Mouse (Mus musculus): ENCODE results near the gene Nmrk2.

GRCm38 (mm10) chr10:81196470-81197065 lies 5.3 kb downstream of the Nmrk2 start:
- TF ChIP-seq GATA1 (IDR thresholded peaks at IDR 0.05; ENCODE audit: borderline replicate concordance, low read length) = no peak
- no peak for TF ChIP-seq FLI1 (IDR thresholded peaks at IDR 0.05; ENCODE audit: low read length)

Measured in megakaryocyte, embryonic 14.5 days (primary cell).